Mouse (Mus musculus) E14TG2a.4 (cell line): ENCODE data around the gene Aff3.

Source experiments
- CTCF ChIP-seq: conservative IDR thresholded peaks from 2 replicates; pipeline ENCODE4 v1.5.1; 2014; ENCODE audit warnings: low read length
- NANOG ChIP-seq: IDR thresholded peaks from 2 replicates; pipeline ENCODE4 v1.6.1; 2014; ENCODE audit warnings: borderline replicate concordance, low read length, mixed read lengths
- POU5F1 ChIP-seq: IDR thresholded peaks from 2 replicates; pipeline ENCODE4 v1.6.1; 2014; ENCODE audit warnings: low read length, borderline replicate concordance

GRCm38 (mm10) chr1:38668327-38668726 lies 3.6 kb upstream of the Aff3 start:
- TF ChIP-seq CTCF = no peak
- TF ChIP-seq NANOG = no peak
- TF ChIP-seq POU5F1 = no peak
